Mouse (Mus musculus) liver, embryonic 14.5 days (tissue): ENCODE data around the gene Tomm22.

ENCODE experiments used
- CTCF ChIP-seq: IDR thresholded peaks from 2 replicates; pipeline ENCODE4 v1.5.1; 2016; ENCODE audit warnings: antibody characterized with exemption, low read depth, control low read depth
- EP300 ChIP-seq: IDR thresholded peaks from 2 replicates; pipeline ENCODE4 v1.6.1; 2016; ENCODE audit warnings: antibody characterized with exemption, low read depth

GRCm38 (mm10) chr15:79706603-79707214 is 36.0 kb downstream of the Tomm22 start:
- no peak for TF ChIP-seq CTCF
- TF ChIP-seq EP300: no peak
